Mouse (Mus musculus) midbrain, embryonic 11.5 days (tissue): ENCODE results near the gene Osbpl6. TPM values are rescaled to one million over a fixed set of nuclear protein-coding genes. Genes with fewer than 3 reads are reported as not detected.
A peak's percentile ranks its signal among the peaks of the same experiment; 100 is the strongest.

Experiments used
- ATAC-seq: fragments of 200-750 bp; cut with Nextera tagmentation; 2 replicates; pipeline ENCODE4 v1.8.0; 2017; ENCODE audit warnings: moderate TSS enrichment, moderate library complexity; ENCODE audit not compliant: low FRiP score
- DNase-seq: peaks from one replicate; pipeline ENCODE4 v3.0.0; 2015; ENCODE audit warnings: low spot score; ENCODE audit errors: missing footprints
- H3K27ac ChIP-seq: fragments of 300-500 bp; sonication (generic); 2 replicates; pipeline ENCODE4 v1.5.1; 2014; ENCODE audit warnings: low read depth, low read length
- H3K27me3 ChIP-seq: fragments of 300-500 bp; sonication (generic); 2 replicates; pipeline ENCODE4 v1.6.1; 2014; ENCODE audit warnings: mild to moderate bottlenecking, low read length, moderate library complexity, mixed read lengths; ENCODE audit not compliant: control insufficient read depth, insufficient read depth
- H3K36me3 ChIP-seq: fragments of 300-500 bp; sonication (generic); 2 replicates; pipeline ENCODE4 v1.6.1; 2014; ENCODE audit warnings: mild to moderate bottlenecking, low read length, moderate library complexity, mixed read lengths; ENCODE audit not compliant: control insufficient read depth, insufficient read depth
- H3K4me1 ChIP-seq: fragments of 300-500 bp; sonication (generic); 2 replicates; pipeline ENCODE4 v1.6.1; 2014; ENCODE audit warnings: low read length; ENCODE audit not compliant: control insufficient read depth, insufficient read depth
- H3K4me2 ChIP-seq: fragments of 300-500 bp; sonication (generic); 2 replicates; pipeline ENCODE4 v1.6.1; 2014; ENCODE audit warnings: mild to moderate bottlenecking, moderate library complexity
- H3K4me3 ChIP-seq: fragments of 300-500 bp; sonication (generic); 2 replicates; pipeline ENCODE4 v1.5.1; 2014; ENCODE audit warnings: low read depth, low read length
- H3K9ac ChIP-seq: fragments of 300-500 bp; sonication (generic); 2 replicates; pipeline ENCODE4 v1.6.1; 2014; ENCODE audit warnings: low read length
- H3K9me3 ChIP-seq: fragments of 300-500 bp; sonication (generic); 2 replicates; pipeline ENCODE4 v1.6.1; 2016; ENCODE audit warnings: low read length; ENCODE audit not compliant: control insufficient read depth
- WGBS: fragments of 180-500 bp; shearing (Covaris S2); extraction: QIAGEN DNeasy Blood & Tissue Kit; methylation state at CpG from one replicate; pipeline ENCODE4 v1.1.7; 2014; 5-methylcytosine and 5-hydroxymethylcytosine counted together
- polyA plus RNA-seq: library from polyadenylated mRNA; unstranded; fragments of >200 nt; fragmentation: Nextera tagmentation; extraction: Ambion mirVana; gene quantifications from 2 replicates; pipeline ENCODE4 v1.2.1, GENCODE M21; 2014

Gene Osbpl6
- polyA plus RNA-seq, 1 experiment from 2014 or later: 10.9 TPM

DNA sequence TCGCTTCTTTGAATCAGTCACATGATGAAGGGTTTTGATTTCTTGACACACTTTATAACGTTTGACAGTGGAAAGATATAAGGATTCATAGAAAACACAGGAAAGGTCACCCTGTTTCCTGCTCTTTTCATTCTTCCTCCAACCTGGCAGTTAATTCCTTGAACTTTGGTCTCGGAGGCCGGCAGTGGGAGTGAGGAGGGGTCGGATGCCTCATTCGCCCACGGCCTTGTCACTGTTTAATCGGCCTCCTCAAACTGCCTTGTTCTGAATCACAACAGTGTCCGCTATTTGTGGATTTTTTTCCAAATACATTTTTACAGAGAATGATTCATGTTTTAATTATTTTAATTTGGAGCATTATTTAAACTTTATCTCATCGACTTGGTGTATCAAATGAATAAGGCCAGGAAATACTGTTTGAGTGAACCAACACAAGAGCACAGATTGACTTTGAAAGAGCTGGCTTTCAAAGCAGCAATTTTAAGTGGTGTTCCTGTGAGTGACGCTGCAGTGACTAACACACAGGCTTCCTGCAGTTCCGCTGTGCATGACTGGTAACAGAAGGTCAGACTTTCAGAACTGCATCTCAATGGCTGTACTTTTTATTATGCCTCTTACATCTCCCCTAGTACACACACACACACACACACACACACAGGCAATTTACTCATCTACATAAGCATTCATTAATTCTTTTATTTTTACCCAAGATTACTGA lies 98.0 kb downstream of the Osbpl6 start:
- DNase-seq (no peak), ATAC-seq (no peak)
- no peaks in the 10 kb centered on the region for H3K4me1 ChIP-seq
- 55% methylated on average over 12 of the region's 12 CpGs for WGBS
- no peaks in the 10 kb centered on the region for H3K9me3 ChIP-seq
- H3K27me3 ChIP-seq: no peaks in the 10 kb centered on the region
- H3K27ac ChIP-seq: no peak overlapping the region
- H3K4me2 ChIP-seq: no peak overlapping the region
- H3K4me3 ChIP-seq: no peak overlapping the region
- H3K36me3 ChIP-seq: no peaks in the 10 kb centered on the region
- H3K9ac ChIP-seq: no peak overlapping the region

DNA sequence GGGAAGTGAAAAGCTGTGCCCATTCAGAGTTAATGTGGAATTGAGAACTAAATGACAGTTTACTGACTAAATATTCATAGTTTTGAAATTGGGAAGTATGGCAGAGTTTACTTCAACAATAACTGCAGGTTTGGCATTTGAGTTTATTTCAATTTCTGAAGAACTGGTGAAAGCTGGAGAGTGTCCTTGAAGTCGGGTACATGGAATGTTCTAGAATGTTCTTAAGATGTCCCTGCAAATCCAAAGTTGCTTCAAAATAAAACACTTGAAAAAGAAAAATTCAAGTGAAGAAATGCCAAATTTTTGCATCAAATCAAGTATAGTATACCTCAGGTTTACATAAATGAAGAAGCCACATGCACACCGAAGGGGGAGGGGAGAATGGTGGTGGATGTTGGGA lies 98.7 kb downstream of the Osbpl6 start:
- ATAC-seq: no peak
- H3K36me3 ChIP-seq: no peaks in the 10 kb centered on the region
- 89% methylated on average over 2 of the region's 2 CpGs for WGBS

DNA sequence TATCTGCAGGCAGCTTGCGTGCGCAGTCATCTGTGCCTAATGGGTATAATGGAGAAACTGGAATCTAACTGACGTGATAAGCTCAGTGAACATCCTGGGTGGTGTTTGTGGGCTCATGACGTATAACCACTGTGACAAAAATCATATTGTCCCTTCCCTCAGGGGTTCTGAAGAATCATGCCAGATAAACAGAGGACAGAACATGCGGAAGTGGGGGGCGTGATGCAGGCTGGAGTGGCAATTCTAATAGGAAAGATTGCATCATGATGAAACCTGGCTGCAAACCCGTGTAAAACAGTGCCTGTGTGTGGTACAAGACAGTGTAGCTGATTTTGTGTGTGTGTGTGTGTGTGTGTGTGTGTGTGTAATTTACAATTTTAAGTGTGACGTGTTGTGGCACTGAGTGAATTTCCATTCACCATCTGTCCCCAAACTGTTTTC lies 105.0 kb downstream of the Osbpl6 start:
- no peak overlapping the region for H3K27ac ChIP-seq
- no peaks in the 10 kb centered on the region for H3K4me1 ChIP-seq
- no peak overlapping the region for H3K4me2 ChIP-seq
- no peak overlapping the region for H3K9ac ChIP-seq
- H3K36me3 ChIP-seq: no peaks in the 10 kb centered on the region
- ATAC-seq (no peak), DNase-seq (no peak)
- no peak overlapping the region for H3K4me3 ChIP-seq
- H3K27me3 ChIP-seq: no peaks in the 10 kb centered on the region
- 92% methylated on average over 8 of the region's 8 CpGs for WGBS
- H3K9me3 ChIP-seq: no peaks in the 10 kb centered on the region

More for the DNA sequence above, 98.7 kb downstream of the Osbpl6 start:
- H3K4me2 ChIP-seq: no peak overlapping the region
- no peak overlapping the region for H3K9ac ChIP-seq
- no peak for DNase-seq
- H3K27me3 ChIP-seq: no peaks in the 10 kb centered on the region
- H3K9me3 ChIP-seq: no peaks in the 10 kb centered on the region
- no peaks in the 10 kb centered on the region for H3K4me1 ChIP-seq
- H3K4me3 ChIP-seq: no peak overlapping the region
- no peak overlapping the region for H3K27ac ChIP-seq

DNA sequence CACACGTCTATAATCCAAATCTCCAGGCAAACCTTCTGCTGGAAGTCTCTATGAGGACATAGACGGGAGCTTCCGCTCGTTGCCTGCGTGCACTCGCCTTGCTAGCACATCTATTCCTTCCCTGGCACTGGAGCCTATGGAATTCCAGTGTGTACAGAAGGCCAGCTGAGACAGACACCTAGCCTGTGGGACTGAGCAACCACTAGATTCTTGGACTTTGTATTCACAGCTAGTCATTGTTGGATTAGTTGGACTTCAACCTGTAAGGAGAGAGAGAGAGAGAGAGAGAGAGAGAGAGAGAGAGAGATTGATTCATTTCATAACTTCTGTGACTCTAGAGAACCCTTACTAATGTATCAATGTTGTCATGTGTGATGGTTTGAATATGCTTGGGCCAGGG lies 105.8 kb downstream of the Osbpl6 start:
- Histone ChIP-seq H3K4me1 (no peaks in the 10 kb centered on the region), H3K9ac (no peak overlapping the region), H3K4me3 (no peak overlapping the region), H3K4me2 (no peak overlapping the region), H3K9me3 (no peaks in the 10 kb centered on the region), H3K27me3 (no peaks in the 10 kb centered on the region), H3K36me3 (no peaks in the 10 kb centered on the region), H3K27ac (no peak overlapping the region)
- ATAC-seq: no peak
- no peak for DNase-seq
- 93% methylated on average over 6 of the region's 6 CpGs for WGBS

DNA sequence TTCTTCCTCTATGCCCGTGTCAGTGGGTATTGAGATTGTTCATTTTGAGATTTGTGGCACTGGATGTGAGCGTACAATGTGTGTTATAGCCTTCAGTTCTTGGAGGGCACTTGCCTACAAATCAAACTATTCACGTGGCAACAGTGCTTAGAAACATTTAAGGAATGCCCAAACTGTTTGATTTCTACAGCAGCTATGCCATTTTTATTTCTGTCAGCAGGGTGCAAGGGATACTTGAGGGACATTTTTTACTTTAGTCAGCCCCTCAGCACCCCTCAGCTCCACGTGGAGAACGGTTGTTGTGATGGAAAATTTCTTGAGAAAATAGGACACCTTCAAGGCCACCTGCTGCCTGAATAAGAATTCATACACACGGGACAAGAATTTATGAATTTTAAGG lies 106.6 kb downstream of the Osbpl6 start:
- H3K4me3 ChIP-seq: no peak overlapping the region
- no peak overlapping the region for H3K4me2 ChIP-seq
- H3K36me3 ChIP-seq: no peaks in the 10 kb centered on the region
- DNase-seq: peak; percentile 70
- H3K27ac ChIP-seq: no peak overlapping the region
- no peak for ATAC-seq
- H3K9ac ChIP-seq: no peak overlapping the region
- WGBS: 80% methylated on average over 6 of the region's 6 CpGs
- no peaks in the 10 kb centered on the region for H3K4me1 ChIP-seq
- no peaks in the 10 kb centered on the region for H3K27me3 ChIP-seq
- no peaks in the 10 kb centered on the region for H3K9me3 ChIP-seq

DNA sequence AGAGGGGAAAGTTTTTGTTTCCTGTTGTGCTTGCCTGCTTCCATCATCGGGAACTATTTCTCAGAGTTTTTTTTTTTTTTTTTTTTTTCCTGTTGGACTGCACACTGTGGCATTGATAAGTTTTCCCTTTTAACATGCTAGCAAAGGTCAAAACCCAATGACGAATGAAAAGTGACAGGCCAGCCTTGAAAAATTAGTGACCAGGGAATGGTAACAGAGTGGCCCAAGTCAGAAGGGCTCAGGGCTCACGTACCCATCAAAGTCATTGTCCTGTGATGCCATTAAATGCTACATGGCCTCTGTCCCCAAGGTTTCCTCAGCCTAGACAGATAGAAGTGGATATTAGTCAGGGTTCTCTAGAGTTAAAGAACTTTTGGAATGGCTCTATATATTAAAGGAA lies 107.0 kb downstream of the Osbpl6 start:
- WGBS: 80% methylated on average over 3 of the region's 3 CpGs
- Histone ChIP-seq H3K36me3 (no peaks in the 10 kb centered on the region), H3K4me2 (no peak overlapping the region), H3K4me1 (no peaks in the 10 kb centered on the region), H3K9me3 (no peaks in the 10 kb centered on the region), H3K27me3 (no peaks in the 10 kb centered on the region), H3K27ac (no peak overlapping the region), H3K4me3 (no peak overlapping the region), H3K9ac (no peak overlapping the region)
- DNase-seq (no peak), ATAC-seq (no peak)

DNA sequence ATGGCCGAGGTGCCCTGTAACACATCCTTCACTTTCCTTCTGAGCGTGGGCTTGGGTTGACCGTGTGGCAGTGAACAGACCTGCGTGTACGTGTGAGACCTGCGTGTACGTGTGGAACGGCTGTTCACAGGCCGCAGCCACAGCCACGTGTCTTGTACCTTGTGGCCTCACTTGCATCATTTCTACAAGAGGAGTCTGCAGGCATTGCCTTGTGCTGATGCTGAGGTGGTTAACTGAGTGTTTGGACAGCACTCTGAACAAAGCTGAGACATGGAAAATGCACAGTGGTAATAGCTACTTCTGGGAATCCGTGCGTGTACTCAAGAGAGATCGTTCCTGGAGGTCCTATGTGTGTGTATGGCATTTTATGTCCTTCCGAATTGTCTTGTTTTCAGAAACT lies 111.2 kb downstream of the Osbpl6 start:
- WGBS: 92% methylated on average over 14 of the region's 14 CpGs
- Histone ChIP-seq H3K27ac (no peak overlapping the region), H3K27me3 (no peaks in the 10 kb centered on the region), H3K9ac (no peak overlapping the region), H3K9me3 (no peaks in the 10 kb centered on the region), H3K4me1 (no peaks in the 10 kb centered on the region), H3K36me3 (no peaks in the 10 kb centered on the region), H3K4me3 (no peak overlapping the region), H3K4me2 (no peak overlapping the region)
- peak; percentile 76 for DNase-seq
- no peak for ATAC-seq

DNA sequence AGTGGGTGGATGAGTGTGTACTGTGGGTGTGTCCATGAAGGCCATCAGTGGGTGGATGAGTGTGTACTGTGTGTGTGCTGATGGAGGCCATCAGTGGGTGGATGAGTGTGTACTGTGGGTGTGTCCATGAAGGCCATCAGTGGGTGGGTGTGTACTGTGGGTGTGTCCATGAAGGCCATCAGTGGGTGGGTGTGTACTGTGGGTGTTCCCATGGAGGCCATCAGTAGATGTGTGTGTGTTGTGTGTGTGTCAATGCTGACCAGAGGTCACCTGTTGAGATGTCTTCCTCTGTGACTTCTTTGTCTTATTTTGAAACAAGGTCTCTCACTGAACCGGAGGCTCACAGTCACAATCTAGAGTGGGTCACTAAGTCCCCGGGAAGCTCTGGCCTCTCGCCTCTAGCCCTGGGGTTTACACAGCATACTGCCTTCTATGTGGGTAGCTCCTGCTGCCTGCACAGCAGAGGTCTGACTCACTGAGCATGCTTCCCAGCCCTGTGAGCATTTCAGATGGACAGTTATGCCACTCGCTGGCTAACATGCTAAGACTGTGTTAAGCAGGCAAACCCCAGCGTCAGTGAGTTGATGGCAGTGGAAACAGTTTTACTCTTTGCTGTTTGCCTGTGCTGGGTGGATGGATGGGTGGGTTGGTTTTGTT lies 112.2 kb downstream of the Osbpl6 start:
- ATAC-seq: no peak
- Histone ChIP-seq H3K27me3 (no peaks in the 10 kb centered on the region), H3K9ac (no peak overlapping the region), H3K4me3 (no peak overlapping the region), H3K4me1 (no peaks in the 10 kb centered on the region), H3K27ac (no peak overlapping the region), H3K4me2 (no peak overlapping the region), H3K36me3 (no peaks in the 10 kb centered on the region), H3K9me3 (no peaks in the 10 kb centered on the region)
- peak; percentile 67 for DNase-seq
- 82% methylated on average over 5 of the region's 5 CpGs for WGBS

DNA sequence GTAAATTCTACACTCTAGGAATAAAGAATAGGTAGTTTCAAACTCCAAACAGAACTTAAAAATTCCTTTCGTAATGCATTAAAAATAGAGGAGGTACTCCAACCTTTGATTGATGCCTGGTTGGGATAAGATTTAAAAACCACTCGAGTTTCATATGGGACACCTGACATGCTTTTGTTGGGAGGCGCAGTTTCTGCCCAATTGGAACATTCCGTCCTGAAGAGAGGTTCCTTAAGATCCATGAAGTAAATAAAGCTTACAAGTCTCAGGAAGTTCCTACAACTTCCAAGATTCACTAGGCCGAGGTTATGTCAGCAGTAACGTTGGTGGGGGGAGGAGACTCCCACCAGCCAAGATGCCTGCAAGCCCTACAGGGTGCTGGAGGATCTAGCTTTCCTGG lies 115.3 kb downstream of the Osbpl6 start:
- no peak for ATAC-seq
- H3K4me3 ChIP-seq: no peak overlapping the region
- no peaks in the 10 kb centered on the region for H3K27me3 ChIP-seq
- no peaks in the 10 kb centered on the region for H3K36me3 ChIP-seq
- no peak overlapping the region for H3K27ac ChIP-seq
- DNase-seq: no peak
- no peaks in the 10 kb centered on the region for H3K9me3 ChIP-seq
- whole genome bisulfite sequencing: 87% methylated on average over 6 of the region's 6 CpGs
- no peak overlapping the region for H3K9ac ChIP-seq
- H3K4me1 ChIP-seq: peaks cover 5% of the 10 kb centered on the region; the same call in 1 of the 2 replicates
- no peak overlapping the region for H3K4me2 ChIP-seq
